Mouse (Mus musculus): ENCODE measurements around the gene N4bp2l1. TPM values are rescaled to one million over a fixed set of nuclear protein-coding genes. Genes with fewer than 3 reads are reported as not detected.
A peak's percentile ranks its signal among the peaks of the same experiment; 100 is the strongest.

Gene N4bp2l1
- polyA plus RNA-seq, 1 experiment from 2014 or later = 2.8 TPM

- WGBS = 60% methylated on average over 21 of the region's 21 CpGs
Observed at GRCm38 (mm10) chr5:150598202-150599119, 1.5 kb upstream of the N4bp2l1 start.

GRCm38 (mm10) chr5:150595366-150596016 lies 1.5 kb downstream of the N4bp2l1 start:
- H3K4me3 ChIP-seq = no peak overlapping the region
- WGBS = 55% methylated on average over 11 of the region's 11 CpGs
- H3K4me1 ChIP-seq (replicated peaks) = peaks cover 23% of the 10 kb centered on the region
- H3K4me2 ChIP-seq = no peak overlapping the region
- H3K9ac ChIP-seq = no peak overlapping the region
- no peaks in the 10 kb centered on the region for H3K9me3 ChIP-seq (replicated peaks)
- H3K27ac ChIP-seq (ENCODE audit: poor library complexity, severe bottlenecking) = no peak overlapping the region
- peaks cover 29% of the 10 kb centered on the region for H3K27me3 ChIP-seq (replicated peaks)
- no peak for ATAC-seq (ENCODE audit: insufficient number of reproducible peaks, low FRiP score)
- no peaks in the 10 kb centered on the region for H3K36me3 ChIP-seq

More at GRCm38 (mm10) chr5:150598202-150599119, 1.5 kb upstream of the N4bp2l1 start:
- Histone ChIP-seq H3K9ac (no peak overlapping the region), H3K4me2 (no peak overlapping the region), H3K36me3 (peaks cover 5% of the 10 kb centered on the region; the same call in 1 of the 2 replicates), H3K27ac (ENCODE audit: poor library complexity, severe bottlenecking) (no peak overlapping the region), H3K4me3 (no peak overlapping the region), H3K9me3 (replicated peaks) (no peaks in the 10 kb centered on the region), H3K4me1 (replicated peaks) (peaks cover 18% of the 10 kb centered on the region), H3K27me3 (replicated peaks) (peaks cover 15% of the 10 kb centered on the region)
- no peak for ATAC-seq (ENCODE audit: insufficient number of reproducible peaks, low FRiP score)

GRCm38 (mm10) chr5:150594649-150595339 lies 2.2 kb downstream of the N4bp2l1 start:
- Histone ChIP-seq H3K4me1 (replicated peaks) (peaks cover 17% of the 10 kb centered on the region), H3K4me3 (peak overlapping the region; percentile 74), H3K27ac (ENCODE audit: poor library complexity, severe bottlenecking) (no peak overlapping the region), H3K4me2 (peak overlapping the region; percentile 94), H3K36me3 (no peaks in the 10 kb centered on the region), H3K9me3 (replicated peaks) (no peaks in the 10 kb centered on the region), H3K27me3 (replicated peaks) (peaks cover 29% of the 10 kb centered on the region), H3K9ac (peak overlapping the region; percentile 73)
- 8% methylated on average over 17 of the region's 17 CpGs for WGBS
- no peak for ATAC-seq (ENCODE audit: insufficient number of reproducible peaks, low FRiP score)

GRCm38 (mm10) chr5:150593756-150594648 lies 3.0 kb downstream of the N4bp2l1 start:
- Histone ChIP-seq H3K36me3 (no peaks in the 10 kb centered on the region), H3K4me3 (peak overlapping the region; percentile 74), H3K27me3 (replicated peaks) (peaks cover 29% of the 10 kb centered on the region), H3K9ac (peak overlapping the region; percentile 73), H3K4me2 (peak overlapping the region; percentile 94), H3K9me3 (replicated peaks) (no peaks in the 10 kb centered on the region), H3K27ac (ENCODE audit: poor library complexity, severe bottlenecking) (no peak overlapping the region), H3K4me1 (replicated peaks) (peaks cover 14% of the 10 kb centered on the region)
- ATAC-seq (ENCODE audit: insufficient number of reproducible peaks, low FRiP score) = peak; percentile 79
- under 1% methylated on average over 89 of the region's 102 CpGs for WGBS

- Histone ChIP-seq H3K36me3 (no peaks in the 10 kb centered on the region), H3K27ac (ENCODE audit: poor library complexity, severe bottlenecking) (no peak overlapping the region), H3K9ac (peak overlapping the region; percentile 73), H3K4me3 (peak overlapping the region; percentile 74), H3K27me3 (replicated peaks) (peaks cover 29% of the 10 kb centered on the region), H3K9me3 (replicated peaks) (no peaks in the 10 kb centered on the region), H3K4me1 (replicated peaks) (peaks cover 11% of the 10 kb centered on the region), H3K4me2 (peak overlapping the region; percentile 94)
- peak; percentile 26; the same call in 1 of the 2 replicates for ATAC-seq (ENCODE audit: insufficient number of reproducible peaks, low FRiP score)
- WGBS = 10% methylated on average over 40 of the region's 40 CpGs
Observed at GRCm38 (mm10) chr5:150592904-150593755, 3.9 kb downstream of the N4bp2l1 start.

GRCm38 (mm10) chr5:150592186-150592903 lies 4.6 kb downstream of the N4bp2l1 start:
- Histone ChIP-seq H3K9me3 (replicated peaks) (no peaks in the 10 kb centered on the region), H3K27ac (ENCODE audit: poor library complexity, severe bottlenecking) (no peak overlapping the region), H3K4me1 (replicated peaks) (peaks cover 11% of the 10 kb centered on the region), H3K4me3 (no peak overlapping the region), H3K9ac (no peak overlapping the region), H3K36me3 (no peaks in the 10 kb centered on the region), H3K27me3 (replicated peaks) (peaks cover 26% of the 10 kb centered on the region), H3K4me2 (peak overlapping the region; percentile 94)
- ATAC-seq (ENCODE audit: insufficient number of reproducible peaks, low FRiP score) = no peak
- WGBS = 72% methylated on average over 13 of the region's 13 CpGs

GRCm38 (mm10) chr5:150589945-150590344 lies 7.0 kb downstream of the N4bp2l1 start:
- no peak overlapping the region for H3K4me2 ChIP-seq
- no peak overlapping the region for H3K9ac ChIP-seq
- ATAC-seq (ENCODE audit: insufficient number of reproducible peaks, low FRiP score) = no peak
- no peaks in the 10 kb centered on the region for H3K9me3 ChIP-seq (replicated peaks)
- H3K27me3 ChIP-seq (replicated peaks) = peaks cover 15% of the 10 kb centered on the region
- WGBS = 58% methylated on average over 2 of the region's 2 CpGs
- no peak overlapping the region for H3K4me3 ChIP-seq
- H3K4me1 ChIP-seq (replicated peaks) = peaks cover 11% of the 10 kb centered on the region
- H3K27ac ChIP-seq (ENCODE audit: poor library complexity, severe bottlenecking) = no peak overlapping the region
- no peaks in the 10 kb centered on the region for H3K36me3 ChIP-seq

GRCm38 (mm10) chr5:150584337-150584729 lies 12.7 kb downstream of the N4bp2l1 start:
- Histone ChIP-seq H3K9ac (no peak overlapping the region), H3K9me3 (replicated peaks) (no peaks in the 10 kb centered on the region), H3K4me1 (replicated peaks) (no peaks in the 10 kb centered on the region), H3K4me3 (no peak overlapping the region), H3K4me2 (no peak overlapping the region), H3K27me3 (replicated peaks) (no peaks in the 10 kb centered on the region), H3K27ac (ENCODE audit: poor library complexity, severe bottlenecking) (no peak overlapping the region), H3K36me3 (no peaks in the 10 kb centered on the region)
- no peak for ATAC-seq (ENCODE audit: insufficient number of reproducible peaks, low FRiP score)
- 50% methylated on average over 6 of the region's 6 CpGs for WGBS

- no peaks in the 10 kb centered on the region for H3K9me3 ChIP-seq (replicated peaks)
- no peaks in the 10 kb centered on the region for H3K27me3 ChIP-seq (replicated peaks)
- no peak overlapping the region for H3K27ac ChIP-seq (ENCODE audit: poor library complexity, severe bottlenecking)
- no peak overlapping the region for H3K4me3 ChIP-seq
- no peak for ATAC-seq (ENCODE audit: insufficient number of reproducible peaks, low FRiP score)
- H3K9ac ChIP-seq = no peak overlapping the region
- no peaks in the 10 kb centered on the region for H3K4me1 ChIP-seq (replicated peaks)
- 69% methylated on average over 5 of the region's 5 CpGs for WGBS
- H3K36me3 ChIP-seq = no peaks in the 10 kb centered on the region
- H3K4me2 ChIP-seq = no peak overlapping the region
Observed at GRCm38 (mm10) chr5:150583622-150584336, 13.2 kb downstream of the N4bp2l1 start.
